Mouse (Mus musculus) forebrain, embryonic 16.5 days (tissue): ENCODE measurements around the gene Dtymk. TPM values are rescaled to one million over a fixed set of nuclear protein-coding genes. Genes with fewer than 3 reads are reported as not detected.

Source experiments
- ATAC-seq: fragments of 200-750 bp; cut with Nextera tagmentation; 2 replicates; pipeline ENCODE4 v1.8.0; 2017; ENCODE audit warnings: mild to moderate bottlenecking, moderate library complexity
- H3K27ac ChIP-seq: fragments of 300-500 bp; sonication (generic); 2 replicates; pipeline ENCODE4 v1.5.1; 2014; ENCODE audit warnings: low read length, control low read depth
- H3K27me3 ChIP-seq: fragments of 300-500 bp; sonication (generic); replicated peaks from 2 replicates; pipeline ENCODE4 v1.6.1; 2014; ENCODE audit warnings: low read length; ENCODE audit not compliant: control insufficient read depth, insufficient read depth
- H3K36me3 ChIP-seq: fragments of 300-500 bp; sonication (generic); 2 replicates; pipeline ENCODE4 v1.6.1; 2014; ENCODE audit not compliant: control insufficient read depth, insufficient read depth
- H3K4me1 ChIP-seq: fragments of 300-500 bp; sonication (generic); replicated peaks from 2 replicates; pipeline ENCODE4 v1.6.1; 2014; ENCODE audit warnings: low read length; ENCODE audit not compliant: control insufficient read depth, insufficient read depth
- H3K4me2 ChIP-seq: fragments of 300-500 bp; sonication (generic); 2 replicates; pipeline ENCODE4 v1.6.1; 2014; ENCODE audit warnings: mild to moderate bottlenecking, low read length, control low read depth
- H3K4me3 ChIP-seq: fragments of 300-500 bp; sonication (generic); replicated peaks from 2 replicates; pipeline ENCODE4 v1.5.1; 2014; ENCODE audit warnings: mild to moderate bottlenecking, low read length, control low read depth
- H3K9ac ChIP-seq: fragments of 300-500 bp; sonication (generic); replicated peaks from 2 replicates; pipeline ENCODE4 v1.6.1; 2014; ENCODE audit warnings: low read depth, low read length, control low read depth
- H3K9me3 ChIP-seq: fragments of 300-500 bp; sonication (generic); 2 replicates; pipeline ENCODE4 v1.6.1; 2016; ENCODE audit warnings: low read length; ENCODE audit not compliant: control insufficient read depth
- WGBS: fragments of 180-500 bp; shearing (Covaris S2); extraction: QIAGEN DNeasy Blood & Tissue Kit; methylation state at CpG from one replicate; pipeline ENCODE4 v1.1.7; 2014; 5-methylcytosine and 5-hydroxymethylcytosine counted together
- polyA plus RNA-seq: library from polyadenylated mRNA; unstranded; fragments of >200 nt; fragmentation: Nextera tagmentation; extraction: Ambion mirVana; gene quantifications from 2 replicates; pipeline ENCODE4 v1.2.1, GENCODE M21; 2015

Dtymk gene
- polyA plus RNA-seq, 1 experiment from 2014 or later = 189 TPM

DNA sequence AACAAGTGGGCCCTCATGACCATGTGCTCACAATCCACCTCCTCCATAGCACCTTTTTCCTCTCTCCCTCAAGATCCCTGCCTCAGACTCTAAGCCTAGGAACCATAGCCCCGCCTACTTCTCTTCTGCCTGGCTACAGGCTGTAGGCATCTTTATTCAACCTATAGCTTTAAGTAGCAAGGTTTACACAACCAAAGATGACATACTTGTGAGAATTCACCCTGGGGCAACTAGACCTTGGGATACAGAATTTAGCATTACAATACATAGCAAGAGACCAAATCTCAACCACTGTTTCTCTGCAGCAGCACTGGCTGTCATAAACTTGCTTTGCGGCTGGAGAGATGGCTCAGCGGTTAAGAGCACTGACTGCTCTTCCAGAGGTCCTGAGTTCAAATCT lies 8.3 kb upstream of the Dtymk start:
- no peaks in the 10 kb centered on the region for H3K4me1 ChIP-seq
- no peak overlapping the region for H3K4me2 ChIP-seq
- no peak overlapping the region for H3K4me3 ChIP-seq
- ATAC-seq = no peak
- peaks cover 28% of the 10 kb centered on the region for H3K36me3 ChIP-seq
- no peaks in the 10 kb centered on the region for H3K27me3 ChIP-seq
- no peaks in the 10 kb centered on the region for H3K9me3 ChIP-seq
- no peak overlapping the region for H3K9ac ChIP-seq
- H3K27ac ChIP-seq = no peak overlapping the region
- 93% methylated on average over 3 of the region's 3 CpGs for WGBS

DNA sequence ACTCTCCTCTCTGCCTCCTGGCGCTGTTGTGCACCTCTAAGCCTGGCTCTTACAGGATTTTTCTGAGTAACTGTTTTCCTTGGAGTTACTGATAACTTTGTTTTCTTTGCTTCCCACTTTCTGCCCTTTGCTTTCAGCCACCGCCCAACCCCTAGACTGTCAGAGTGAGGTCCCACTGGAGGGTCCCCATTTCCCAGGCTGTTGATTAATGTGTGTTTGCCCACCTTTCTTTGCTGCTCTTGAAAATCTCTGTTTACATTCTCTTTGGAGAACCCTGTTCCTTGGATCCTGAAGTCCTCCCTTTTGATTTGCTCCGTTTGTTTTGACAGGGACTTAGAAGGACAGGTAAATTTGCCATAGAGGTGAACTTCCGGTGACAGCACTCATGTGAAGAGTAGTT lies 7.1 kb upstream of the Dtymk start:
- H3K9me3 ChIP-seq = no peaks in the 10 kb centered on the region
- H3K36me3 ChIP-seq = peaks cover 24% of the 10 kb centered on the region
- no peak overlapping the region for H3K9ac ChIP-seq
- H3K27me3 ChIP-seq = no peaks in the 10 kb centered on the region
- ATAC-seq = no peak
- H3K4me3 ChIP-seq = no peak overlapping the region
- WGBS = 90% methylated on average over 4 of the region's 4 CpGs
- H3K4me2 ChIP-seq = no peak overlapping the region
- H3K27ac ChIP-seq = no peak overlapping the region
- H3K4me1 ChIP-seq = peaks cover 7% of the 10 kb centered on the region

GRCm38 (mm10) chr1:93805221-93805951 lies 3.7 kb upstream of the Dtymk start:
- H3K9ac ChIP-seq = no peak overlapping the region
- H3K4me1 ChIP-seq = peaks cover 22% of the 10 kb centered on the region
- WGBS = 82% methylated on average over 5 of the region's 5 CpGs
- H3K36me3 ChIP-seq = peaks cover 12% of the 10 kb centered on the region
- H3K4me2 ChIP-seq = no peak overlapping the region
- ATAC-seq = no peak
- H3K9me3 ChIP-seq = no peaks in the 10 kb centered on the region
- H3K27me3 ChIP-seq = no peaks in the 10 kb centered on the region
- H3K4me3 ChIP-seq = no peak overlapping the region
- H3K27ac ChIP-seq = no peak overlapping the region

DNA sequence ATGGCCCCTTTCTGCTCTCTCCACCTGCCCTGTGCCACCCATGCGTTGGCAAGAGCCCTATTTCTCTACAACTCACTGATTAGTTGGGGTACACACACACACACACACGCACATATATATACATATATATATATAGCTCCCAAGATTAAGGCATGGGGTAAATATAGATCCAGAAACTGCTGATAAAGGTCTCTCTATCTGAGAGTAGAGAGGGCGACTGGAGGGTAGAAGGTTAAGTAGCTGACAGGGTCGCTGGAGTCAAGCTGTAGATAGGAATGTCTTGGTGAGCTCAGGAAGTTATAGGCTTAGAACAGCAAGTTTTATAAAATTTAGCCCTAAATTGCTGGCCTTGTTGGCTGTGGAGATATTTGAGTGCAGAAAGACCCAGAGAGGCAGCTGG lies 3.1 kb upstream of the Dtymk start:
- Histone ChIP-seq H3K4me2 (peak overlapping the region; percentile 70), H3K9me3 (no peaks in the 10 kb centered on the region), H3K4me3 (peak overlapping the region; percentile 92), H3K36me3 (peaks cover 12% of the 10 kb centered on the region), H3K27me3 (no peaks in the 10 kb centered on the region), H3K9ac (no peak overlapping the region), H3K4me1 (peaks cover 22% of the 10 kb centered on the region), H3K27ac (no peak overlapping the region)
- ATAC-seq = no peak
- 84% methylated on average over 4 of the region's 4 CpGs for WGBS

- no peaks in the 10 kb centered on the region for H3K27me3 ChIP-seq
- under 1% methylated on average over 77 of the region's 94 CpGs for WGBS
- H3K4me3 ChIP-seq = peak within 1 kb of the TSS; percentile 92
- peak within 1 kb of the TSS; percentile 92 for H3K4me2 ChIP-seq
- peak; percentile 89 for ATAC-seq
- peak within 1 kb of the TSS; percentile 97 for H3K27ac ChIP-seq
- no peaks in the 10 kb centered on the region for H3K9me3 ChIP-seq
- peaks cover 22% of the 10 kb centered on the region for H3K4me1 ChIP-seq
- peaks cover 7% of the 10 kb centered on the region for H3K36me3 ChIP-seq
- peak within 1 kb of the TSS; percentile 87 for H3K9ac ChIP-seq
Measured at GRCm38 (mm10) chr1:93803556-93804507, 2.1 kb upstream of the Dtymk start, which contains the start of gene Ing5. Gene Ing5, plus strand, starts transcription at chr1:93803965.

DNA sequence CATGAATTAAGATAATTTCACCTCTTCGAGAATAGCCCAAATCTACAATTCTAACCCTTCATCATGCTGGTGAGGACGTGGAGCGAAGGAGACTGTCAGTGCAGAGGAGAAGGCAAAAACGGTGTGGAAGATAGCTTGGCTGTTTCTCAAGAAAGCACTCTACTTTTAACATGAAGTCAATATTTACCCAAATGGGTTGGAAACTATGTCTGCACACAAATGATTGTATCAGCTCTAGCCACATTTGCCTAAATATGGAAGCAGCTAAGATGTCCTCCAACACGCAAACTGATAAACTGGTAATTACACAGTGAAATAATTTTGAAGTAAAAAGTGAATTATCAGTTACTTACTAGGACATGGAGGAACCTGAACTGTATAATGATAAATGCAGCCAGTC lies 1.0 kb upstream of the Dtymk start:
- Histone ChIP-seq H3K4me2 (peak overlapping the region; percentile 92), H3K27ac (no peak overlapping the region), H3K9ac (no peak overlapping the region), H3K4me3 (no peak overlapping the region), H3K4me1 (peaks cover 22% of the 10 kb centered on the region), H3K27me3 (no peaks in the 10 kb centered on the region), H3K9me3 (no peaks in the 10 kb centered on the region), H3K36me3 (peaks cover 6% of the 10 kb centered on the region)
- ATAC-seq = no peak
- 85% methylated on average over 5 of the region's 5 CpGs for WGBS

- Histone ChIP-seq H3K4me1 (peaks cover 22% of the 10 kb centered on the region), H3K9me3 (no peaks in the 10 kb centered on the region), H3K4me3 (peak overlapping the region; percentile 75), H3K9ac (peak overlapping the region; percentile 76; the same call in 1 of the 2 replicates), H3K27ac (no peak overlapping the region), H3K4me2 (peak overlapping the region; percentile 56), H3K27me3 (no peaks in the 10 kb centered on the region), H3K36me3 (peaks cover 4% of the 10 kb centered on the region; the same call in 1 of the 2 replicates)
- 77% methylated on average over 21 of the region's 21 CpGs for WGBS
- ATAC-seq = no peak
Measured at GRCm38 (mm10) chr1:93800670-93801503, 847 bp downstream of the Dtymk start.

- H3K36me3 ChIP-seq = peaks cover 35% of the 10 kb centered on the region
- no peak overlapping the region for H3K4me2 ChIP-seq
- WGBS = 79% methylated on average over 8 of the region's 8 CpGs
- no peak overlapping the region for H3K9ac ChIP-seq
- 0 out of 2 replicates have a peak, but pooled peaks cover 2% of the 10 kb centered on the region for H3K4me1 ChIP-seq
- H3K27me3 ChIP-seq = no peaks in the 10 kb centered on the region
- no peak overlapping the region for H3K27ac ChIP-seq
- no peak for ATAC-seq
- no peaks in the 10 kb centered on the region for H3K9me3 ChIP-seq
- H3K4me3 ChIP-seq = no peak overlapping the region
Measured at GRCm38 (mm10) chr1:93795886-93796285, 5.8 kb downstream of the Dtymk start.
